Mouse (Mus musculus) brain, embryonic 14.5 days (tissue): ENCODE results near the gene Gpr27. TPM values are rescaled to one million over a fixed set of nuclear protein-coding genes. Genes with fewer than 3 reads are reported as not detected.

Source experiments
- DNase-seq: peaks from one replicate; pipeline ENCODE4 v3.0.0-alpha.2; 2011; ENCODE audit warnings: low read depth
- CTCF ChIP-seq: fragments of 200-500 bp; IDR thresholded peaks from 2 replicates; pipeline ENCODE4 v1.5.1; 2012; ENCODE audit warnings: inconsistent platforms, mild to moderate bottlenecking, moderate library complexity, borderline replicate concordance; ENCODE audit not compliant: insufficient read depth, insufficient read length; ENCODE audit errors: extremely low read depth
- POLR2A ChIP-seq: fragments of 200-500 bp; IDR thresholded peaks from 2 replicates; pipeline ENCODE4 v1.6.1; 2012; ENCODE audit warnings: mild to moderate bottlenecking, inconsistent platforms, borderline replicate concordance; ENCODE audit not compliant: poor library complexity, insufficient read depth, insufficient read length, severe bottlenecking; ENCODE audit errors: extremely low read depth
- polyA plus RNA-seq: library from polyadenylated mRNA; depleted of rRNA; stranded (reverse); fragments of >200 nt; gene quantifications from 2 replicates; pipeline ENCODE4 v1.2.3, GENCODE M21; 2012; rRNA removed

Gpr27 gene
- polyA plus RNA-seq, 1 experiment = 38.8 TPM

- TF ChIP-seq CTCF = no peak
- TF ChIP-seq POLR2A = no peak
- peak; percentile 43 for DNase-seq
Observed at GRCm38 (mm10) chr6:99726576-99727303, 34.3 kb downstream of the Gpr27 start.

- TF ChIP-seq CTCF = no peak
- TF ChIP-seq POLR2A = no peak
- DNase-seq = no peak
Observed at GRCm38 (mm10) chr6:99729853-99730252, 37.4 kb downstream of the Gpr27 start.

- DNase-seq = no peak
- TF ChIP-seq POLR2A (no peak), CTCF (no peak)
Observed at GRCm38 (mm10) chr6:99731926-99732325, 39.4 kb downstream of the Gpr27 start.

- no peak for TF ChIP-seq CTCF
- no peak for TF ChIP-seq POLR2A
- peak; percentile 39 for DNase-seq
Observed at GRCm38 (mm10) chr6:99732673-99733072, 40.2 kb downstream of the Gpr27 start.

GRCm38 (mm10) chr6:99734666-99735065 lies 42.2 kb downstream of the Gpr27 start:
- TF ChIP-seq POLR2A (no peak), CTCF (no peak)
- no peak for DNase-seq

GRCm38 (mm10) chr6:99742866-99743265 lies 50.4 kb downstream of the Gpr27 start:
- TF ChIP-seq POLR2A = no peak
- no peak for TF ChIP-seq CTCF
- peak; percentile 70 for DNase-seq

Other genes starting within 250 kb of the Gpr27 start
- 55.0 and 68.1 TPM in 2 replicates for gene Foxp1, start 170.0 kb upstream of the Gpr27 start, polyA plus RNA-seq
- gene Eif4e3, start 25.9 kb upstream of the Gpr27 start, polyA plus RNA-seq = 10.6 and 11.6 TPM in 2 replicates
- gene Gm20696, start 25.9 kb upstream of the Gpr27 start, polyA plus RNA-seq = 0.93 and 1.8 TPM in 2 replicates
- 0.06 and 0.46 TPM in 2 replicates for gene Prok2, start 33.7 kb downstream of the Gpr27 start, polyA plus RNA-seq